Mouse (Mus musculus): ENCODE measurements at regions not wholly inside any gene's neighbourhood (a gene's known extent, or its start where the extent isn't known, plus 50 kb on each side); places are given as distances from the start of the nearest gene placed in this dataset.

DNA sequence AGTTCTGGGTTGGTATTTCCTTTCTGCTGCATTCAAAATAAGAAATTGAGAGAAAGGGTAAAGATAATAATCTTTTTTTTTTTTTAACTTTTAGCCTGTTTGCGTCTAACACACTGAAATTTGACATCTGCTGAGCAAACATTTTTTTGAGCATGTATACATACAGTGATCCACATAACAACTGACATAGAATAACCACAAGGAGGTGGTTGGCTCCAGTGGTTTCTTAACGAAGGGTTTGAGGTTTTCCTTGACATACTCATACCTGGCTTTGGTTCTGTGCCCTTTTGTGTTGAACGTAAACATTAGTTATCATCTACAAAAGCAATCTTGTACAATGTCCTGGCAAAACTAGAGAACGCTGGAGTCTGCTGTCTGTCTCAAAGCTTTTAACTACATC, 96.5 kb downstream of the 1190002N15Rik start:
- H3K9ac ChIP-seq (ENCODE audit: low read depth, low read length) = no peak overlapping the region
- H3K36me3 ChIP-seq (ENCODE audit: insufficient read depth, low read length) = no peaks in the 10 kb centered on the region
- no peak overlapping the region for H3K4me3 ChIP-seq (replicated peaks; ENCODE audit: low read depth, low read length)
- DNase-seq (ENCODE audit: low spot score) = no peak
- H3K27ac ChIP-seq = no peak overlapping the region
- no peak overlapping the region for H3K4me2 ChIP-seq (ENCODE audit: low read length)
- TF ChIP-seq CTCF (IDR thresholded peaks at IDR 0.05; ENCODE audit: low read depth) = no peak
- 73% methylated on average over 4 of the region's 4 CpGs for WGBS
- H3K4me1 ChIP-seq (replicated peaks; ENCODE audit: insufficient read depth, low read length) = 0 out of 2 replicates have a peak, but pooled peaks cover 3% of the 10 kb centered on the region
- no peak for ATAC-seq (replicated peaks; ENCODE audit: low FRiP score, low read depth)
- no peaks in the 10 kb centered on the region for H3K9me3 ChIP-seq (replicated peaks; ENCODE audit: low read length)
- no peaks in the 10 kb centered on the region for H3K27me3 ChIP-seq (ENCODE audit: insufficient read depth, low read length)

DNA sequence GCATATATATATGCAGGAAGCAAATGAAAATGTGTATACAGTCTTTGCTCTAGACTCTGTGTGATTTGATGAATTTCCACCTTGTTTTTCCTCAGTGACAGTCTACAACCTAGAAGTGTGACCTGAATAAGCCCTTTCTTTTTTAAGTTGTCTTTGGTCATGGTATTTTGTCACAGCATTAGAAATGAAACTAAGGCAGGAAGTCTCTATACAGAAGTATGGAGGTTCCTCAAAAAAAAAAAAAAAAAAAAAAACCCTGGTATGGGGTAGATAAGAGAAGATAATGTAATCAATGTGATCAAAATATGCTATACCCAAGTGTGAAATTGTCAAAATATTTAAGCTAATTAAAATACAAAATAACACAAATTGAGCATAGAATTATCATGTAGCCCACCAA, 104.4 kb downstream of the 1190002N15Rik start:
- no peak overlapping the region for H3K4me2 ChIP-seq (ENCODE audit: low read length)

DNA sequence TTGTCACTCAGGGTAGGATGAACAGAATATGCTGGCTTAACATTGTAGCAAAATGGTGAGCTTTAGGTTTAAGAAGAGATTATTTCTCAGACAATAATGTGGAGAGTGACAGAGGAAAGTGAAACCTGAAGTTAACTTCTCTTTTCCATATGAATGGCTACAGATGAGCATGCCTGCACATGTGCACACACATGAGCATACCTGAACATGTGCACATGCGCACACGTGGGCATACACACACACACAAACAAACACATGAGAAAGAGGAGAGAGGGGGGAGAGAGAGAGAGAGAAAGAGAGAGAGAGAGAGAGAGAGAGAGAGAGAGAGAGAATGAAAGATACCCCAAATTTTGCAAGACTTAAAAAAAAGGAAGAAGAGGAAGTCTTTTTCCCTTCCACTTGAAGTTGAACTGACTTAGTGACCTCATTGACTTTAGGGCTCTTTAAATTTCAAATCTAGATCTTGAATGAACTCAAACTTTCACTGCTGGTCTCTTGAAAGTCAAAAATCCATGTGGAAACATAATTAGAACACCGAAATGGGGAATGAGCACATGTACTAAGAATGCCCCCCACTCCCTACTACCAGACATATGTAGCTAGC, 105.6 kb downstream of the 1190002N15Rik start:
- H3K4me1 ChIP-seq (replicated peaks; ENCODE audit: insufficient read depth, low read length) = no peaks in the 10 kb centered on the region
- H3K36me3 ChIP-seq (ENCODE audit: insufficient read depth, low read length) = no peaks in the 10 kb centered on the region
- no peaks in the 10 kb centered on the region for H3K27me3 ChIP-seq (ENCODE audit: insufficient read depth, low read length)
- no peak overlapping the region for H3K9ac ChIP-seq (ENCODE audit: low read depth, low read length)
- no peak overlapping the region for H3K4me2 ChIP-seq (ENCODE audit: low read length)
- no peak for TF ChIP-seq CTCF (IDR thresholded peaks at IDR 0.05; ENCODE audit: low read depth)
- WGBS = 93% methylated on average over 3 of the region's 3 CpGs
- H3K9me3 ChIP-seq (replicated peaks; ENCODE audit: low read length) = no peaks in the 10 kb centered on the region
- no peak for DNase-seq (ENCODE audit: low spot score)
- no peak for ATAC-seq (replicated peaks; ENCODE audit: low FRiP score, low read depth)
- no peak overlapping the region for H3K4me3 ChIP-seq (replicated peaks; ENCODE audit: low read depth, low read length)
- H3K27ac ChIP-seq = no peak overlapping the region

More for the DNA sequence above, 104.4 kb downstream of the 1190002N15Rik start:
- no peak overlapping the region for H3K4me3 ChIP-seq (replicated peaks; ENCODE audit: low read depth, low read length)
- no peak for TF ChIP-seq CTCF (IDR thresholded peaks at IDR 0.05; ENCODE audit: low read depth)
- no peak overlapping the region for H3K9ac ChIP-seq (ENCODE audit: low read depth, low read length)
- no peaks in the 10 kb centered on the region for H3K4me1 ChIP-seq (replicated peaks; ENCODE audit: insufficient read depth, low read length)
- DNase-seq (ENCODE audit: low spot score) = no peak
- no peak overlapping the region for H3K27ac ChIP-seq
- no peaks in the 10 kb centered on the region for H3K9me3 ChIP-seq (replicated peaks; ENCODE audit: low read length)
- ATAC-seq (replicated peaks; ENCODE audit: low FRiP score, low read depth) = no peak
- no peaks in the 10 kb centered on the region for H3K36me3 ChIP-seq (ENCODE audit: insufficient read depth, low read length)
- no peaks in the 10 kb centered on the region for H3K27me3 ChIP-seq (ENCODE audit: insufficient read depth, low read length)

GRCm38 (mm10) chr9:94431540-94431939, 106.3 kb downstream of the 1190002N15Rik start:
- no peak for ATAC-seq (replicated peaks; ENCODE audit: low FRiP score, low read depth)
- WGBS = 92% methylated on average over 3 of the region's 3 CpGs

GRCm38 (mm10) chr9:94430996-94431395, 106.9 kb downstream of the 1190002N15Rik start:
- Histone ChIP-seq H3K27ac (no peak overlapping the region), H3K36me3 (ENCODE audit: insufficient read depth, low read length) (no peaks in the 10 kb centered on the region), H3K9me3 (replicated peaks; ENCODE audit: low read length) (no peaks in the 10 kb centered on the region), H3K4me1 (replicated peaks; ENCODE audit: insufficient read depth, low read length) (no peaks in the 10 kb centered on the region), H3K9ac (ENCODE audit: low read depth, low read length) (no peak overlapping the region), H3K27me3 (ENCODE audit: insufficient read depth, low read length) (no peaks in the 10 kb centered on the region), H3K4me2 (ENCODE audit: low read length) (no peak overlapping the region), H3K4me3 (replicated peaks; ENCODE audit: low read depth, low read length) (no peak overlapping the region)
- 88% methylated on average over 6 of the region's 6 CpGs for WGBS
- ATAC-seq (replicated peaks; ENCODE audit: low FRiP score, low read depth) = no peak
- DNase-seq (ENCODE audit: low spot score) = no peak
- no peak for TF ChIP-seq CTCF (IDR thresholded peaks at IDR 0.05; ENCODE audit: low read depth)

More at GRCm38 (mm10) chr9:94431540-94431939, 106.3 kb downstream of the 1190002N15Rik start:
- no peak overlapping the region for H3K9ac ChIP-seq (ENCODE audit: low read depth, low read length)
- no peaks in the 10 kb centered on the region for H3K9me3 ChIP-seq (replicated peaks; ENCODE audit: low read length)
- no peaks in the 10 kb centered on the region for H3K27me3 ChIP-seq (ENCODE audit: insufficient read depth, low read length)
- H3K27ac ChIP-seq = no peak overlapping the region
- H3K4me3 ChIP-seq (replicated peaks; ENCODE audit: low read depth, low read length) = no peak overlapping the region
- TF ChIP-seq CTCF (IDR thresholded peaks at IDR 0.05; ENCODE audit: low read depth) = no peak
- no peaks in the 10 kb centered on the region for H3K4me1 ChIP-seq (replicated peaks; ENCODE audit: insufficient read depth, low read length)
- no peak for DNase-seq (ENCODE audit: low spot score)
- H3K4me2 ChIP-seq (ENCODE audit: low read length) = no peak overlapping the region
- H3K36me3 ChIP-seq (ENCODE audit: insufficient read depth, low read length) = no peaks in the 10 kb centered on the region

DNA sequence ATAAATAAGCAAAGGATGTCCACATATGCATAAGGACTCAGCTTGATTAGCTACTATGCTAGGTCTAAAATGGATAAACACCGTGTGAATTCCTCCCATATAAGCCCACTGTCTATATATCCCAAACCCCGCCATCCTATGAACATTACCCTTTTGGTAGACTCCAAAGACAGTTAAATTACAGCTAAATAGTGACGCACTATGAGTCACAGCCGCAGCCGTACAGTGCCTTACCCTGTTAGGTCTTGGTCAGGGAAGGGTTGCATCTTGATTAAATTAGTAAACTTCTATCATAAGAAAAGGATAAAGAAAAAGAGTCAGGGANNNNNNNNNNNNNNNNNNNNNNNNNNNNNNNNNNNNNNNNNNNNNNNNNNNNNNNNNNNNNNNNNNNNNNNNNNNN, 111.1 kb downstream of the 1190002N15Rik start:
- no peaks in the 10 kb centered on the region for H3K27me3 ChIP-seq (ENCODE audit: insufficient read depth, low read length)
- no peaks in the 10 kb centered on the region for H3K9me3 ChIP-seq (replicated peaks; ENCODE audit: low read length)
- no peak for DNase-seq (ENCODE audit: low spot score)
- WGBS = 88% methylated on average over 5 of the region's 5 CpGs
- H3K4me2 ChIP-seq (ENCODE audit: low read length) = no peak overlapping the region
- H3K36me3 ChIP-seq (ENCODE audit: insufficient read depth, low read length) = no peaks in the 10 kb centered on the region
- no peak overlapping the region for H3K27ac ChIP-seq
- no peak overlapping the region for H3K4me3 ChIP-seq (replicated peaks; ENCODE audit: low read depth, low read length)
- H3K4me1 ChIP-seq (replicated peaks; ENCODE audit: insufficient read depth, low read length) = no peaks in the 10 kb centered on the region
- no peak for TF ChIP-seq CTCF (IDR thresholded peaks at IDR 0.05; ENCODE audit: low read depth)
- no peak overlapping the region for H3K9ac ChIP-seq (ENCODE audit: low read depth, low read length)
- no peak for ATAC-seq (replicated peaks; ENCODE audit: low FRiP score, low read depth)

DNA sequence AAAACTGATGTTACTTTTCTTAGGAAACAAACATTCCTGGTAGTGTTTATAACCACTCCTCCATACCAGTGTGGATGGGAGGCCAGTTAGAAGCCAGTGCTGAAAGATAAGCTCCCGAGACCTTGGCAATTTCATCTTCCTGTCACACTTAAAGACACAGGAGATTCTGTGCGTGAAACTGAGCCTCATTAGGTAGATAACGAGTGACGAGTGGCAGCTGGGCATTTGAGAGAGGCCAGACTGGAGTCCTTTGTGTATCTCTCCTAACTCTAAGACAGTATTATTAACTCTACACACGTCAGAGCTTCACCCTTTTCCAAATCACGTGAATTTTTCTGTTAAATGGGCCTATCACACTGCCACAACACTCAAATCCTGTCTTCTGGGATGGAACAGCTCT, 112.1 kb downstream of the 1190002N15Rik start:
- H3K9ac ChIP-seq (ENCODE audit: low read depth, low read length) = no peak overlapping the region
- no peak for DNase-seq (ENCODE audit: low spot score)

More for the DNA sequence above, 112.1 kb downstream of the 1190002N15Rik start:
- Histone ChIP-seq H3K27me3 (ENCODE audit: insufficient read depth, low read length) (no peaks in the 10 kb centered on the region), H3K4me1 (replicated peaks; ENCODE audit: insufficient read depth, low read length) (no peaks in the 10 kb centered on the region), H3K9me3 (replicated peaks; ENCODE audit: low read length) (no peaks in the 10 kb centered on the region), H3K4me3 (replicated peaks; ENCODE audit: low read depth, low read length) (no peak overlapping the region), H3K36me3 (ENCODE audit: insufficient read depth, low read length) (no peaks in the 10 kb centered on the region), H3K4me2 (ENCODE audit: low read length) (no peak overlapping the region), H3K27ac (no peak overlapping the region)
- TF ChIP-seq CTCF (IDR thresholded peaks at IDR 0.05; ENCODE audit: low read depth) = no peak
- no peak for ATAC-seq (replicated peaks; ENCODE audit: low FRiP score, low read depth)
- 29% methylated on average over 6 of the region's 6 CpGs for WGBS
